Mouse (Mus musculus) urinary bladder, postnatal 14 days (tissue): ENCODE results near the gene Gm28308.

ENCODE experiments used
- DNase-seq: peaks from one replicate; pipeline ENCODE4 v3.0.0; 2021; ENCODE audit warnings: low spot score

Gm28308 gene

DNA sequence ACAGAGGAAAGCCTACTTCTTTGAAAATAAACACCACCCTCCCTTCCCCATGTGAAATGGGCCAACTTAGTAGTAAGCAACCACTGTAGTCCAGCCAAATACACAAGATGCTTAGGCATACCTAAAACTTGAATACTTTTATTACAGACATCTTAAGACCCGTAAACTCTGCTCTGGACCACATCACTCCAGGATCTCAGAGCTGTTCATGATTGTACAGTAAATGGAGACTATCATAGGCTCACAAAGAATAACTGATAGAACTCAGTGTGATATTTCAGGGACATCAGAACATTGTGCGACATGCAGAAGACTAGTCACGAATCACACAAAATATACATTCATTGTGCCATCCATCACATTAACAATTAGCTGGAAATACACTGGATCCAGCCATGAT, 57.7 kb downstream of the Gm28308 start:
- no peak for DNase-seq

DNA sequence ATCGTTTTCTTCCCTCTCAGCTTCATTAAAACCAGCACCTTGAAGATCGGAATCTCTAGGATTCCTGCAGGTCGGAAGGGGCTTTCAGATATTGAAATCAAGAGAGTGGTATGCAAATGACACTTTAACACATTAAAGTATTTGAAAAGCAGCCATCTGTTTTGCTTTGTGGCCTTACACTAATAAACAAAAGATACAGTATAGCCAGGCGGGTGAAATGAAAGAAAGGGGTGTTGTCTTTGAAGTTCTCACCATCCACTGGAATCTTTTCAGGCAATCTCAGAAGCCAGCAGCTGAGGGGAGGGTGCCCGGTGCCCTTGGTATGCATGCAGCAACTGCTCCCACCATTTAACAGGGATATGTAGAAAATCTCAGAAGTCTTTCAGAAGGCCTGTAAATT, 59.1 kb downstream of the Gm28308 start:
- no peak for DNase-seq

DNA sequence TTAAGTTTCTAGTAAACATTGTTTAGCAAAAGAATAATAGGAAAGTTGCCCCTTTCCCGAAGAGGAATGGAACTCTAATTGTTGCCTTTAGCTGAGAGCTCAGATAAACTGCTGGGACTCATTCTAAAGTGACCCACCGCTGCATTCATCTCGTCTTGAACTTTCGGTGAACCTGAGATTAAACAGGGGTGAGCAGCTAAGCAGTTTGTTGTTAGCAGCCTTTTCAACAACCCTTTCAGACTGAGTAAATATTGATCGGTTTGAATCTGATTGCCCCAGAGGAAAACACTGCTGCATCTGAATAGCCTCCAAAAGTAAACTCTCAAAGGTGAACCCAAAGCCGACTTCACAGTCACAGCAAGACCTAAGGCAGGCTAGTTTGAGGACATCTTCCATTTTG, 59.9 kb downstream of the Gm28308 start:
- no peak for DNase-seq

- DNase-seq = no peak
Measured at GRCm38 (mm10) chr6:52152226-52153193, 60.6 kb downstream of the Gm28308 start.

DNA sequence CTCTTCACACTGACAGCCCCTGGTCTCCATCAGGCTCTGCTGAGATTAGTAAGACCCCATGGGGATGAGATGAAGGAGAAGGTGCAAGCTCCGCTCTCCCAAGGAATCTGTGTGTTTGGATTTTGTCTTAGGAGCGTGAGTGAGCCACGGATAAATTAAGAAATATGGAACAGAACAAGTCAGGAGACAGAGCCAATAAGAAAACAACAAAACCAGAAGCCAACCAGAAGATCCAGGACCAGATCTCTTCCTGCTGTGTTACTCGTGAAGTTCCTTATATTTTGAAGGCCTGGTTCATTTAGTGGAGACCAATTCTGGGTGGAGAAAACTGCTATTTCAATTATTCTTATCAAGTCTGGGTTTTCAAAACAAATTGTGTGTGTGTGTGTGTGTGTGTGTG, 61.6 kb downstream of the Gm28308 start:
- no peak for DNase-seq

- no peak for DNase-seq
Measured at GRCm38 (mm10) chr6:52150401-52150966, 62.7 kb downstream of the Gm28308 start.

DNA sequence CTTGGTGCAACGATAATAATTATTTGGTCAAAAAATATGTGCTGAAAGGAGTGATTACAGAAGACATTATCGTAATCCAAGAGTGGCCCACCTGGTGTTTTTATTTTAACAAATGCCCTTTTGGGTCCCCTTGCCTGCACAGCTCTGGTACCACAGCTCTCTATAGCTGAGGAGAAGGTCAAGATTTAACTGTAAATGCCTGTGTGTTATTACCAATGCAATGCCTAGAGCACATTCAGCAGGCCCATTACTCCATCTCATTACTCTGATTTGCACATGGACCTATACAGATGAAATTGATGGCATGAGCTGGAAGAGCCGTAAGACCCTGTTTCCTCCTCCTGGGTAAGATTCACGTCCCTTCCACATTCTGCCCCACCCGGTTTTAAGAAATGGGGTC, 74.0 kb downstream of the Gm28308 start:
- no peak for DNase-seq

GRCm38 (mm10) chr6:52138576-52138975, 74.6 kb downstream of the Gm28308 start:
- no peak for DNase-seq

DNA sequence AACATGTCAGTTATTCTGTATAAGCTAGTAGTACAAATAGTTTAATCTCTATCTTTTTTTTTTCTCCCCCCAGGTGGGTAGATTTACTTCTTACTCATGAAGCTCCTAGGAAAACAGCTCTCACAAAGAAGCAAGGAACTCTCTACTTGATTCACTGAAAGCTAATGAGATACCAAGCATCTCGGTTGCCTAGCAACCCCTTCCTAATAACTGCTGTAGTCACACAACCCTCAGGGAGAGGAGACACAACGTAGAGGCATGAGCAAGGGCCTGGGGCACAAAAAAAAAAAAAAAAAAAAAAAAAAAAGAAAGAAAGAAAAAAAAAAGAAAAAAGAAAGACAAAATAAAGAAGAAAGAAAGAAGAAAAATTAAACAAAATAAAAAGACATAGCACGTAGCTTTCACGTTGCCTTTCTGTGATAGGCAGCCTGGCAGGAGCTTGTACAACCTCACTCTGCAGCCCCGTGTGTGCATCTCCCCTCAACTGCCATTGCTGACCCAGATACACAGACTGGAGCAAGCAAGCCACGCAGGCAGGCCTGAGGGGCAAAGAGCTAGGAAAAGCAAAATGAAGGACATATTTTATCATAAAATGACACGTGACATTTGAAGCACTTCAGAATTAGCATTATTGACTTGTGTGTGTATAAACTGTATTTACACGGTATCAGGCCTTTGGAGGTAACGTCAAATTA, 75.2 kb downstream of the Gm28308 start:
- DNase-seq = no peak

GRCm38 (mm10) chr6:52123673-52124072, 89.5 kb downstream of the Gm28308 start:
- no peak for DNase-seq

DNA sequence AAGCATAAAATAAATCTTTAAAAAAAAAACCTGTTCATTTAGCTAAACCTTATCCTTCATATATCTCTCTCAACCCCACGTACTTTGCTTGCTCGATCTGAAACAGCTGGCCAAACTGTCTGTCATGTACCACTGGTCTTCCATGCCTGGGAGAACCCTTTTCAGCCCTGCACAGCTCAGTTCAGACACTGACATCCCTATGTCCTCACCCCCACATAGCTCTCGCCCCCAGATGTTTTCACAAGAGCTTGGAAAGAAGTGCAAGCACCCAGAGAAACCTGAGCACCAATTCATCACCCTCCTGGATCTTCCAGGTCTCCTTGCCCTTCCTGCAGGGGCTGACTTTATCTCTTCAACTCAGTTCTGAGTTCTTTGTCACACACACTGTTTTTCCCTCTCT, 92.0 kb downstream of the Gm28308 start:
- no peak for DNase-seq

- DNase-seq = no peak
Measured at GRCm38 (mm10) chr6:52118903-52119635, 94.1 kb downstream of the Gm28308 start.

- no peak for DNase-seq
Measured at GRCm38 (mm10) chr6:52115899-52116298, 97.2 kb downstream of the Gm28308 start.
